Mouse (Mus musculus): Measurements from ENCODE around the gene Gm10643.
A peak's percentile ranks its signal among the peaks of the same experiment; 100 is the strongest.

Gene Gm10643

GRCm38 (mm10) chr8:84065037-84065436 is at the start of gene Gm10643:
Gene Gm10643 (minus strand): TSS chr8:84065137.
- no peak for DNase-seq (ENCODE audit: low spot score in 2 of 2)

DNA sequence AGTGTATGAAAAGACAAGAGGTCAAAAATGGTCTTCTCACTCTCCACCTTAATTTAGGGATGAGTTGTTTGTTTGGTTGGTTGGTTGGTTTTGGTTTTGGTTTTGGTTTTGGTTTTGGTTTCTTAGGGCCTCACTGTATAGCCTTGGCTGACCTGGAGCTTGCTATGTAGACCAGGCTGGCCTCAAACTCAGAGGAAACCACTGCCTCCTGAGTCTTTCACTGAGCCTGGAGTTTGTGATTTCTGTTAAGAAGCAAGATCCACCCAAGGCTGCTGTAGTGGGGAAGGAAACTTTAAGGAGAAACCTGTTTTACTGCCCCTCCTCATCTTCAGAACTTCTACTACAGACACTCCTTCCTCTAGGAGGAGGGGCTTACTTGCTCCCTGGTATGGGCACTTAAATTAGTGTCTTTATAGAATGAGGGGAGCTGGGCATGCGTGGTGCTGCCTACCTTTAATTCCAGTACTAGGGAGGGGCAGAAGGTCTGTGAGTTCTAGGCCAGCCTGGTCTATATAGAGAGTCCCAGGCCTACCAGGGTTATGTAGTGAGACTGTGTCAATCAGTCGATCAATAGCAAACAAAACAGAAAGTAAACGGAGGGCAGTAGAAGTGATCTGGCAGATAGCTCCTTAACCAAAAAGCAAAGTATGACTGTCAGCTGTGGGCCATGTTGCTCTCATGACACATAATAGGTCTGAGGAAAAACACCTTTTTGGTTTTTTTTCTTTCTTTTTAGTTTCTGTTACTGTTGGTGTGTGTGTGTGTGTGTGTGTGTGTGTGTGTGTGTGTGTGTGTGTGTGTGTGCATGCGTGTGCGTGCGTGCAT is 41.5 kb upstream of the Gm10643 start:
- no peak for DNase-seq (ENCODE audit: low spot score in 2 of 2)

- peak in 1 of 2 experiments; percentile 5 for DNase-seq (ENCODE audit: low spot score in 2 of 2)
These were observed 40.7 kb upstream of the Gm10643 start for GRCm38 (mm10) chr8:84105676-84106075.

- DNase-seq (ENCODE audit: low spot score in 2 of 2), result peak; percentile 97
These were observed 40.0 kb upstream of the Gm10643 start, which contains the start of gene Dcaf15 for GRCm38 (mm10) chr8:84104697-84105609. Gene Dcaf15 (minus strand): TSS chr8:84104768.

GRCm38 (mm10) chr8:84104221-84104620 is 39.3 kb upstream of the Gm10643 start:
- peak in 1 of 2 experiments; percentile 68 for DNase-seq (ENCODE audit: low spot score in 2 of 2)

DNA sequence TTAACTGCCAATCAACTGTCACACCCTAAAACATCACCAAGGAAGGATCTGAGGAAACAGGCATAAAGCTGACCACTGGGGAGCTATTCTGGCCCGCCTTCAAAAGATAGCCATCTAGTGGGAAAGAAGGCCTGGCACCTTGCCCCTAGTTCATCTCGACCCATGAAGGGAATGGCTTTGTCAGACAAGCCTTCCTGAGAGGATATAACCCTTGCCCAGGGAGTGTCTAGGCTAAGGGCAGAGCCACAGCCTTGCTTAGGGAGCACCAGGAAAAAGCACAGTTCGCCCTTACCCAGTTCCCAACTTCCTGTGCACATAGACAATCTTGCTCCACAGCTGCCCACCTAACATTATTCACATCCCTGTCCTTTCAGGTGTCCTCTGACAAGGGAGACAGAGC is 38.7 kb upstream of the Gm10643 start:
- peak in 1 of 2 experiments; percentile 13 for DNase-seq (ENCODE audit: low spot score in 2 of 2)

GRCm38 (mm10) chr8:84101476-84102270 is 36.7 kb upstream of the Gm10643 start:
- DNase-seq (ENCODE audit: low spot score in 2 of 2), result peak in 1 of 2 experiments; percentile 16

- no peak for DNase-seq (ENCODE audit: low spot score in 2 of 2)
These were observed 33.4 kb upstream of the Gm10643 start for GRCm38 (mm10) chr8:84098376-84098775.

GRCm38 (mm10) chr8:84096061-84096460 is 31.1 kb upstream of the Gm10643 start:
- DNase-seq (ENCODE audit: low spot score in 2 of 2), result peak in 1 of 2 experiments; percentile 6

DNA sequence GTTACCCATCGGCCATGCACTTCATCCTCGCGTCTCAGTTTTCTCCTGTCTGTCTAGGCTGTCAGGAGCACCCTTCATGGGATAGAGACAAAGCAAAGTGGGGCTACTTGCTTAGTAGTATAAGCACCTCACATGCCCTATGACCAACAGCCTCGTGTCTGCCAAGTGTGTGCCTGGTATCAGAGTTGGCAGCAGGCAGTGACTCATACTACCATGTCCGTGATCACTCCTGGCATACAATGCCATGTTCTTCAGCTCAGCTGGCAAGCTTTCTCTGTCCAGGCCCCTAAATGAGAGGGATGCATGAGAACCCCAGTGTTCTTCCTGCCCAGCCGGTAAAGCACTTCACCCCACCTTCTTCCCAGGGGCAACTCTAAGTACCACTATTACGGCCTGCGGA is 25.6 kb upstream of the Gm10643 start:
- DNase-seq (ENCODE audit: low spot score in 2 of 2), result no peak

DNA sequence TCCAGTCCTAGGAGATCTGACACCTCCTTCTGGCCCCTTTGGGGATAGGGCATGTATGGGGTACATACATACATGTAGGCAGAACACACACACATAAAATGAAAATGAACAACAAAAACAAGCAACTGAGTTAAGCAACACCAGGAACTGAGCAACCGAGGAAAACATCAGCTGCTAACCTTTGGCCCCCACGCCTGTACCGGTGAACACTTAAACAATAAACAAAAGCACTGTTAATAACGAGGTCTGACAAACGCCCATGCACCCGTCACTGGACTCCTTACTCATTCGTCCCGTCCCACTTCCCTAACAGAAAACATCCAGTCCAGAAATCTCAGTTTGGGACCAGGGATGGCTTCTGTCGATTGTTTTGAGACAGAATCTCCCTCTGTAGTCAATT is 24.3 kb upstream of the Gm10643 start:
- no peak for DNase-seq (ENCODE audit: low spot score in 2 of 2)

DNA sequence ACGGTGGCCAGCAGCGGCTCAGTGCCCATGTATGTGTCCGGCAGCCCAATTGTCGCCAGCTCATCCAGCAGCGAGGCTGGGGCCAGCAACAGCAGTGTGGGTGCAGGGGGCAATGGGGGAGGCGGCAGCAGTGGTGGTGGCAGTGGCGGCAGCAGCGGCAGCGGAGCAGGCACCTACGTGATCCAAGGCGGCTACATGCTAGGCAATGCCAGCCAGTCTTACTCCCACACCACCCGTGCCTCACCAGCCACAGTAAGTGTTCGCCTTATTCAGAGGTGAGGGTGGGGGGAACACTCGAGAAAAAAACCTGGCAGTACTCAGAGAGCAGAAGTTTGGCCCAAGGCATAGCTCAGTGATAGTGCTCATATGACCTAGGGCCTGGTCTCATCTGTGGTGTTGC is 22.9 kb upstream of the Gm10643 start:
- DNase-seq (ENCODE audit: low spot score in 2 of 2), result no peak

DNA sequence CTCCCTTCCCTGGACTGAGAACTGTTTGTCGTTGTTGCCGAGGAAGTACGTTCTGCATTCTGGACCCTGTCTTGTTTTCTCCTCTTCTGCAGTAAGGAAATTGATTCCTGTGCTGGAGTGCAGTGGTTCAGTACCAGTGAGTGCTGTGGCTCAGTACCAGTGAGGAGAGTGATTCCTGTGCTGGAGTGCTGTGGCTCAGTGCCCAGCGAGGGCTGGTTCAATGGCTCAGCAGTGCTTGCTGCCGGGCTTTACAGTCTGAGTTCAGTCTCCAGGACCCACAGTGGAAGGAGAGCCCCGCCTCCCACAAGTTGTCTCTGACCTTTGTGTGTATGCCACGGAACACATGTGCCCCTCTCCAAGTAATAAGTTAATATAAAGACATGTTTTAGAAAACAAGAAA is 22.2 kb upstream of the Gm10643 start:
- no peak for DNase-seq (ENCODE audit: low spot score in 2 of 2)

- DNase-seq (ENCODE audit: low spot score in 2 of 2), result no peak
These were observed 19.6 kb upstream of the Gm10643 start for GRCm38 (mm10) chr8:84084341-84085115.

DNA sequence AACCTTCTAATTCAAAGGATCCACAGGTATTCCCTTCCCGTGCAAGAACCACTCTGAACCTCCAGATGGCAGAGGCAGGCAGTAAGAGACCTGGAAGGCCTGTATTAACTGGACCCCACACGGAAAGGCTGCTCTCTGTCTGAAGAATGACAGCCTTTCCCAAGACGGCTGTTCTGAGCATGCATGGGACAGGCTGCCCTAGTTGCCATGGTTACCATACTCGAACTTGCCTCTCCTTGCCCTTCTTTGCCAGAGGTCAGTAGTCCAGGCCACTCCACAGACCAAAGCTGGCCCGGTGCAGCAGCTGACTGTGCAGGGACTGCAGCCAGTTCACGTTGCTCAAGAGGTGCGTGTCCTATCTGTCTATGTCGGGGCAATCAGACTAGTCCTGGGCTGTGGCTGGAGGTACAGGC is 18.9 kb upstream of the Gm10643 start:
- no peak for DNase-seq (ENCODE audit: low spot score in 2 of 2)

DNA sequence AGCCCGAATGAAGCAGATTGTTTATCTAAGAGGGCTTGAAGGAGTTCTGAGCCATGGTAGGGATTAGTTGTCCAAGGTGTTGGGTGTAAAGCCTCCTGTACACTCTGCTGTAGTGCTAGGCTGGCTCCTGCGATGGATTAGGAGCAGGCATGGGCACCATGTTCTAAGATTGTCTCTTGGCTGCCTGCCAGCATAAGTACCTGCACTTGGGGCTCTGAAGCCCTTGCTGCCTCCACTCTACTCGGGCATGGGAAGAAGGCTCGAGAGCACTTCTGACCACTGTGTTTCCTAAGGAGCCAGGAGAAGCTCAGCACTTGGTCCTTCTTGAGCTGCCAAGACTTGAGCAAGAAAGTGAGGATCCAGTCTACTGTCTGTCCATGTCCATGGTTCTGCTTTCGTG is 14.3 kb upstream of the Gm10643 start:
- DNase-seq (ENCODE audit: low spot score in 2 of 2), result no peak

DNA sequence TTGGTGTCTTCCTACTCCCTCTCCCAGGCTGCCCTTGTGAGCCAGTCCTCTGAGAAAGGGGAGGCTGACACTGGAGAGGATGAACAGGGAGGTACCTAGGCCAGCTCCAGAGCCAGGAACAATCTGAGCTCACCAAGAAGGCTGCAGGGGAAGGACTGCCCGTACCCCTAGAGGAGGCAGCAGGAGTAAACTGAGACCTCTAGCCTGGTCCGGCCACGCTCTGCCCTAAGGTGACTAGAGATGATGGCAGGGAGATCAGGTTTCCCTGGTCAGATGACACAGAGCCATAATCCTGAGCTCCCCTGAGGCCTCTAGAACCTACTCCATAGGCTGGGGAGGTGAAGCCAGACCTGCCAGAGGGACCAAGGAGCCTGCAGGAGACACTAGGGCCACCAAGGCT is 11.9 kb upstream of the Gm10643 start:
- no peak for DNase-seq (ENCODE audit: low spot score in 2 of 2)

GRCm38 (mm10) chr8:84076412-84076811 is 11.5 kb upstream of the Gm10643 start:
- no peak for DNase-seq (ENCODE audit: low spot score in 2 of 2)

DNA sequence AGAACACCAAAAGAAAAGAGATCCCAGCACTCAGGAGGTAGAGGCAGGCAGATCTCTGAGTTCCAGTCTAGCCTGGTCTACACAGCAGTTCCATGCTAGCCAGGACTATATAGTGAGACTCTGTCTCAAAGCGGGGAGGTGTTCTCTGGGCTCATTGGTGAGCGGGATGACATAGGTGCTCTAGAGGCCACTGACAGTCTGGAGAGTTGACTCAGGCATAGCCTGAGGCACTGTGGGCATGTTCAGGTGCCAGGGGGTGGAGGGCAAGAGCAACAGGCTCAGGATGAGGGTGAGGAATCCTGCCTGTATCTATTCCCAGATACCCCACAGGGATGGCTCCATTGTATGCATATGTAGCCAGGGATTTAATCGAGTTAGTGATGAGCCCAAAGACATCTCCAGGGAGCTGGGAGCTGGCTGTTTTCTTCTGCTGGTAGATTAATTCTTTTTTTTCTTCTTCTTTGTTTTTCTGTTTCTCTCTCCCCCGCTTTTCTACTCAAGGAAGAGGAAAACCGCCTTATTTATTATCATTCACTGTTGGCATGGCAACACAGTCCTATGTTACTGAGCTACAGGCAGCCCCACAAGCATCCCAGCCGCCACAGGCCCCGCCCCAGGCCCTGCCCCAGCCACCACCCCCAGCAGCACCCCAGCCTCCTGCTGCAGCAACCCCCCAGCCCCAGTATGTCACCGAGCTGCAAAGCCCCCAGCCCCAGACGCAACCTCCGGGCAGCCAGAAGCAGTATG is 8.5 kb upstream of the Gm10643 start:
- no peak for DNase-seq (ENCODE audit: low spot score in 2 of 2)

DNA sequence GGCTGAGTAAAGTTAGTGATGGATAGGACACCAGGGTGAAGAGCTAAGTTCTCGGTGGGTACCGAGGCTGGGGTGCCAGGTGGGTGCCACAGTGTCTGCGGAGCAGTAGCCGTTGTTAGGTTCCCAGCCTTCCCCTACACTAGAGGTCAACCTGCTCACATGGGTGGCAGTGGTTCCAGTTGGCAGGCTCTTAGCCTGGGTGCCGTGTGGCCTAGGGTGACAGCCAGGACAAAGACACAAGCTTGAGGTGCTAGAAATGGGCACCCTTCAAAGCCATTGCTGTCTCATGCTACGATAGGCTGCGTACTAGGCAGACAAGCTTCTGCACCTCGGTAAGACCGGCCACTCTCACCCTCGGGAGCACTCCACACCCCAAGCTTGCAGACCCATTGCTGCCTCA is 7.4 kb upstream of the Gm10643 start:
- no peak for DNase-seq (ENCODE audit: low spot score in 2 of 2)

All from frontal cortex, postnatal 10 days (tissue).